Mouse (Mus musculus) gastrocnemius, postnatal 10 days (tissue): ENCODE results near the gene Milr1. TPM values are rescaled to one million over a fixed set of nuclear protein-coding genes. Genes with fewer than 3 reads are reported as not detected.

Experiments used
- DNase-seq: peaks from one replicate; pipeline ENCODE4 v3.0.0; 2021; ENCODE audit warnings: mixed read lengths
- microRNA-seq, 2 experiments: library from miRNA; unstranded; fragments of <30 nt; microRNA quantifications; one replicate each; pipeline ENCODE4 v1.2.0; 2021
- total RNA-seq, 2 experiments: library from RNA; stranded (reverse); gene quantifications; 2 replicates each; pipeline ENCODE4 v1.2.3; 2021

The Milr1 gene
- total RNA-seq, 2 experiments from 2014 or later, result 1.0 to 1.2 TPM

- no peak for DNase-seq
Observed at GRCm38 (mm10) chr11:106814601-106815320, 63.7 kb downstream of the Milr1 start.

GRCm38 (mm10) chr11:106815331-106815730, 64.3 kb downstream of the Milr1 start:
- no peak for DNase-seq

GRCm38 (mm10) chr11:106815761-106816160, 64.7 kb downstream of the Milr1 start:
- no peak for DNase-seq

GRCm38 (mm10) chr11:106816316-106816715, 65.3 kb downstream of the Milr1 start:
- no peak for DNase-seq

- DNase-seq, result no peak
Observed at GRCm38 (mm10) chr11:106817156-106817555, 66.1 kb downstream of the Milr1 start.

GRCm38 (mm10) chr11:106817808-106818207, 66.8 kb downstream of the Milr1 start:
- DNase-seq, result peak; percentile 23

GRCm38 (mm10) chr11:106818341-106818740, 67.3 kb downstream of the Milr1 start:
- DNase-seq, result no peak

Small RNA genes within 50 kb of the gene (microRNA-seq; reads per million reads assigned to microRNA genes)
- gene Gm25994, result 0 reads per million in 2 experiments
- gene Mir3064, result 11.3 to 13.0 reads per million in 2 experiments

Other genes with a start within 250 kb of the Milr1 start
- gene Tex2, start 137.8 kb upstream of the Milr1 start, total RNA-seq, result 10 to 100 TPM; 22.1 to 24.1 TPM
- gene Pecam1, start 598 bp upstream of the Milr1 start, total RNA-seq, result 100 to 1,000 TPM; 104 to 118 TPM
- gene Polg2, start 28.3 kb downstream of the Milr1 start, total RNA-seq, result 1 to 10 TPM; 4.9 to 5.2 TPM
- gene Ddx5, start 38.0 kb downstream of the Milr1 start, total RNA-seq, result 100 to 1,000 TPM; 281 to 345 TPM
- gene Cep95, start 38.0 kb downstream of the Milr1 start, total RNA-seq, result 1 to 10 TPM; 5.5 to 8.7 TPM
- 10 to 100 TPM; 22.3 to 26.6 TPM for gene Smurf2, start 169.5 kb downstream of the Milr1 start, total RNA-seq
- gene Kpna2, start 248.3 kb downstream of the Milr1 start, total RNA-seq, result 10 to 100 TPM; 24.1 to 27.6 TPM